Mouse (Mus musculus) cerebellum, postnatal 36 days (tissue): ENCODE measurements around the gene Col1a2.

Experiments used
- DNase-seq, 2 experiments: peaks; one replicate each; pipeline ENCODE4 v3.0.0; 2021 to 2022; ENCODE audit warnings: mixed read lengths in 2 of 2

The Col1a2 gene

DNA sequence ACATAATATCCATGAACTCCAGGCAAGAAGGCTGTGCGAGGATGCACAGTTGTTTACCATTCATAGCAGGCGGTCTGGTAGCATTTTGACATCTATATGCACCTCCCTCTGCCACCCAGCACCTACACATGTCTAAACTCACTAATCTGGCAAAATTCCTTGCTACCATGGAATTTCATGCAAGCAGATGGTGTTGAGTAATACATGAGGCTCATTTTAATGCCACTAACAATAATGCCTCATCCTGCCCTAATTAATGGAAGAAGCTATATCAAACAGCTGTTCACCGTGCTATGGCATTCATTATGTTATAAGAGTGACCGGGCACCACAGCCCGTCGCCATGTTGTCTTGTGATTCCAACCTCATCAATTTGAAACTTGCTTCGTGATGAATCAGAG, 23.8 kb downstream of the Col1a2 start:
- no peak for DNase-seq

DNA sequence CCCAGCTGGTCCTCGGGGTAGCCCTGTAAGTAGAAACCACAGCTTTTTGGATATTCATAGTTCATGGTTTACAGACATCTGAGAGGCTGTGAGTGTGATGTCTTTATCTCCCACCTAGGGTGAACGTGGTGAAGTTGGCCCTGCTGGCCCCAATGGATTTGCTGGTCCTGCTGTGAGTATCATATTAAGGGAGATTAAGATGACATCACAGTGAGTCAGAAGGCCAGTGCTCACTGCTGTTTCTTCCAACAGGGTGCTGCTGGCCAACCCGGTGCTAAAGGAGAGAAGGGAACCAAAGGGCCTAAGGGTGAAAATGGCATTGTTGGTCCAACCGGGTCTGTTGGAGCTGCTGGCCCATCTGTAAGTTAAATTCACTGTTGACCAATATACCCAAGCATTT, 26.4 kb downstream of the Col1a2 start:
- DNase-seq: no peak

DNA sequence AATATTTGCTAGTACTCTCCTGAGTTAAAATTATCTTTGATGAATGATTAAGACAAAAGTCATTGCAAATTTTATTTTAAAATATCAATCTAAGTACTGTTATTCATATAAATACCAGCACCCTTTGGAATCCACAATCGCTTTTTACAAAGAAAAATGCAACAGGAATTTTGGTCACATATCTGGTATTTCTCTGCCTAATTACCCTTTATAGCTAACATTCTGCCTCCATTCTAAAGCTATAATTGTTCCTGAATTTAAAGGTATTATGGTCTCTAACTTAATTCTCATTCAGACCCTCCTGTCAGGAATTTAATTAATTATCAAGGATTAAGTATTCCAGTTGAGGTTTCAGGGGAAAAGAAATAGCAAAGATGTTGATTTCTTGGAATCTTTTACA, 28.3 kb downstream of the Col1a2 start:
- no peak for DNase-seq

DNA sequence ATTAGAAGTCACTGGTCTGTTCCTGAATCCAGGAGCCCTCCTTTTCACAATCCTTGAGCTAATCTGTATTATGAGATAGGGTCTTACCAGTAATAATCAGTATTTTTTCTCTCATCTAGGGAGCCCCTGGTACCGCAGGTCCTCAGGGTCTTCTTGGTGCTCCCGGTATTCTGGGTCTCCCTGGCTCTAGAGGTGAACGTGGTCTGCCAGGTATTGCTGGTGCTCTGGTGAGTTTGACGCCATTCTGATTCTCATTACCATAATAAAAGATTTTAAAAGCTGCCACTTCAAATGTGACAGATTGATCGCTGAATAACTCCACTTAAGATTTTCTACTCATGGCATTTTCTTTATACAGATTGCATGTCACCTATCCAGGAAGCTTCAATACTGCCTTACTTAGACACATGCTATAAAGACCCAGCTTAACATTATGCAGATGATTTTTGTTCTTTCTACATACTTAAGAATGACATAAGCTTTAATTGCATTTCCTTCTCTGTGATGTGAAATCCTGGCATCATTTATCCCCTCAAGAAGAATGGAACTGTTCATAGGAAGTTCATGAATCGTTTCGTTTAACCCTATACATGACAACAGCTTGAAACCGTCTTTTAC, 30.0 kb downstream of the Col1a2 start:
- DNase-seq: no peak

DNA sequence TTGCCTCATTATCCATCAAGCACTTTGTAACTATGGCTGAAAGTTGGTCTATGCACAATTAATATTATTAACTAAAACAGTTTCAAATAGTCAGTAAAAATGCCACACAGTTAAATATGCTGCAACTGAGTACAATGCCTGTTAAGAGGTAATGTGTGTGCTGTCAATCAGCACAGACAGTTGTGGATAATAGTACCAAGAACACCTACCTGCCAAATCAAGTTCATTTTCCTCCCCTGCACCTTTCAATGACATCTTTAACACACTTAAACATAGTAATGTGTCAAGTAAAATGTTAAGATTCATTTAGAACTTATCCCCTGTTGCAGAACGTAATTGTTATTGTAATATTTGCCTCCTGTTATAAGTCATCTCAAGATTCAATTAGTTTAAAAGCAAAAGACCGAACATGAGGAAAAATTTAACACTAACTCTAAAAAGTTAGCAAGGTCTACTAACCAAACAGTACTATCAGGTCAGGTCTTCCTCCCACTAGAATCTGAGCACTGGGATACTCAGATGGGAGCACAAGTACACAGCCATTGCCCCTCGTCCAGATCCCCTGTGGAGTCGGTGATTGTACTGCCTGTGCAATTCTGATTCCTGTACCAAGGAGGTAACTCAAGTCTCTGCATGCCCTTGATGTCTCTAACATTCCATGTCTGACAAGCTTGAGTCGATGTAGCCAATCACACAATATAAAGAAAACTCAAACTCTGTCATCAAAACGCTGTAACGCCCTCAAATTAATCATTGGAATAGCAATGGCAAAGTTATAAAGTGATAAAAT, 37.5 kb downstream of the Col1a2 start:
- DNase-seq: no peak

DNA sequence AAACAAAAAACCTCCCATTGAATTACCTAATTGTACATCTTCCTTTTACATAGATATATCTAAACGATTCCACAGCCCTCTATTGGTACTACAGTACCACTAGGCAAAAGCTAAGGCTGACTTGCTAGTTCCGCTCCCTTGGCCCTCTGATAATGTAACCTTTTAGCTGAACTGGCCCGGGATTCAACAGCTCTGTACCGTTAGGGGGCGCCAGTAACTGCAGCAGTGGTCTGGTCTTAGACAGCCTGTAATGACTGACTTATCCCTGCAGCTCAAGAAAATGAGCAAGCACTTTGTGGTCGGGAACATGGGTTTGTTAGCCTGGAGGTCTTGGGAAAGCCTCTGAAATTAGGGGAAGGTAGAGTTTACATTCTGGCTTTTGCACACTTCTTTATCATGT, 39.9 kb downstream of the Col1a2 start:
- DNase-seq: peak; percentile 12 to 20

DNA sequence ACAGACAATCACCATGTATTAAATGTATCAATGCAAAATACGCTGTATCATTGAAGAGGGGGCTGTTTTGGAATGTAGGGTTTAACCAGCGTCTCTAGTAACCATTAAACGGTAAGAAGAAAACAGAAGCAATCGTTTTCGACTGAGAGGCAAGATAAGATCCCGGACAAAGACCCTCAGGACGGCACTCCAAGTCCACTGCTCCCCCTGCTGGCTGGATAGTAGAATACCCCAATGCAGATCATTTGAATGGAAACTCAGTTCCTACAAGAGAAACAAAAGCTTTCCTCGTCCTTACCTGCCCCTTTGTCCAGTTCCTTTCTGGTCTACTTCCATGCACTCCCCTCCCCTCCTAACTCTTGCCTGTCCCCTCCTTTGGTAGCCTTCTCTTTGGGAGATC, 41.1 kb downstream of the Col1a2 start:
- DNase-seq: peak; percentile 28 to 38

DNA sequence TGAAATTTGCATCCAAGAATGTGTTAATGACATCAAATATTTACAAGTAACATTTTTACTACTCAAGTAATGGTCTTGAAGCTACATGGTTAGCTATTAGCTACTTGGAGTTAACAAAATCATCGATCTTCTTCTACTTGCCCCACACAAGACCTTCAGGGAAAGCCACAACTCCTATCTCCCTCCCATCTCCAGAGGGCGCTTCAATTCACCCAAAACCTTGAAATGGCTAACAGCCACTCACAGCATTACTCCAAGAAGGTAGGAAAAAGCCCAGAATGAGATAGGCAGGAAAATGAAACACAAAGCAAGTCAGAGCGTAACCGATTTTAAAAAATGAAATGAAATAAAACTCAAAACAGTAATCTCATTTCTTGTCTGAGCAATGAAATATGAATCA, 44.3 kb downstream of the Col1a2 start:
- DNase-seq: peak; percentile 9 to 10

DNA sequence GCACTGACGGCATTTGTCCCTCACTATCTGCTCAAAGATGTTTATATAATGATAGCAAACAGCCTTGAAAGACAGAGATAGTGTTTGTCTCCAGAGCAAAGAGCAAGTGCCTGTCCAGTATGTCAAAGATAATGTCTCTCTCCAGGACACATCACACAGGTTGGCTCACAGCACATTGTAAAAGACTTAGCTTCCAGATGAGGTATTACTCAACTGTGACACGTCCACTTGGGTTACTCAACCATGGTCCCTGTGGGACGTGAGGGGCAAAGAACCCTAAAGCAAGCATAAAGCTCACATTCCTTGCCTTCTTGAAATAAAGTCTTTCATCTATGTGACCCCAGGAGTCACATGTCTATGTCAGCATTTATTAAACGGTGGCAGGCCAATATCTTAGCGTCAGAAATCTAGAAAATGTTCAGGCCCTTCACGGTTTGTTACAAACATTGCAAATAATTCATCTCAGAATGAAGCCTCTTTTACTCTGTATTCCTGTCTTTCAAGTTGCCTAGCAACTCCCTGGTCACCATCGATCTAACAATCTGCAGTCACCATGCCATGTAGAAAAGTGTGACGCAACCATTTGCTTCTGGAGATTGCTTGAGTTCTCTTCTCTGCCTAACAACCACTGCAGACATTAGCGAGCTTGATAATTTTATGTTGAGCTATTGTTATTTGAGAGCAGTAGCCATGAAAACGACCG, 45.4 kb downstream of the Col1a2 start:
- no peak for DNase-seq

DNA sequence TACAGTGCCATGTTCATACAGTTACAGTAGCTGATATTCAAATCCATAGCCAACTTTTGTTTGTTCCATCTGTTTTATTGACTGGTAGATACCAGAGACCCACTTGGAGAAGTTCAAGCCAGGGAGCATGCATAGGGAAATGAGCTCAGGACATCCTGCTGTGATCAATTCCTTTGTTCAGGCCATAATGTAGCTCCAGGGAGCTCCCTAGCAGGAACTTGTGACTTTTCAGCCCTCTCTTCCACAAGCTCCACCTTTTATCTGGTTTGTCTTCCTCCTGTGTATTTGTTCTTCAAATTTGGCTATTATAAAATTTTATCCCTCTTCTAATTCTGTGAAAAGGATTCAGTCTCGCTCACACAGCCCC, 45.9 kb downstream of the Col1a2 start:
- no peak for DNase-seq

DNA sequence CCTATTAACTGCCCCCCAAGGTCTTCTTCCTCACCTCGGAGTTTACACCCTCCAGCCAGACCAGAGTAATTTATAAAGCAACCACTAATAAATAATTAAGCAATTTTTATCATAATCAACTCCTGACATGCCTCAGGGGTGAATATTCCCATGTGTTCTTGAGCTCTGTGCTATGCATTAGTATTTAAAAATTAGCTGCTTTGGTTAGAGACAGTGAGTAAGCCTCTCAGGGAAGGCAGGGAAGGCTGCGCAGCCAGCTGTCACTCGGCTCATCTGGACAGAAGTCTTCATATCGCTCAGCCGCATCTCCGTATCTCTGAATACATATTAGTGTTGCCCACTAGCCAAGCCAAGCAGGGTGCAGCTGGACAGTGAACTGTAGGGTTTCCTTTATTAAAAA, 50.8 kb downstream of the Col1a2 start:
- DNase-seq: no peak

DNA sequence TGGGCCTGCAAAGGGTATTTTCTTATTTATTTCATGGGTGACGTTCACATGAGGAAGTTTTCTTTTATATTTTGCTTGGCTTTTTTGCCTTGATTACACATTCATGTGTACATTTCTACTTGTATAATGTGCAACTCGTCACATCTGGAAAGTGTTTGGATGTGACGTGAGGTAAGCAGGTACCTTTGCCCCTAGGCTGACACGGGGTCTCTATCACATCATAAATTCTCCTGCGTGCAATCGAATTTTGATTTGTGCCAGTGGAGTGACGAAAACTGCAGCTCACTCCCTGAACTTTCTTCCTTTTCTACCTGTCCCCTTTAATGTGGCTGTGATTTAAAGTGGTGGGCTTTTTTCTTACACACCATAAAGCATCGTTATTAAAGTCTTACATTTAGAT, 52.5 kb downstream of the Col1a2 start:
- DNase-seq: no peak

DNA sequence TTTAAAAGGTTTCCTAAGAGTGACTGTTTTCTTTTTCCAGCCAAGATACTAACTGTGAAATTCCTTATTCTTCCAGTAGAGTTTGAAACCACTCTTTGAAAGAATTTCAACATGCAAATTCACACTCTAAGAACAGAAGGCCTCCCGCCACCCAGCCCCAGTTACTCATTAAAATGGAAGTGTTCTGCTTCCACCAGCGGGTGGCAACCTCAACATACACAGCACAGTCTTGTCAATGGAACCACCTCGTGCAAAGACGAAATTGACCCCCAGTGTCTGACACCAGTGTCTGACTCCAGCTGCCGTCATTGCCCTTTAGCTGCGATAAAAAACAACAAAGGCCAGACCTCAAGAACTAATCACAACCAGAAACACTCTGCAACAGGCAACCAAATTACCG, 53.1 kb downstream of the Col1a2 start:
- no peak for DNase-seq

DNA sequence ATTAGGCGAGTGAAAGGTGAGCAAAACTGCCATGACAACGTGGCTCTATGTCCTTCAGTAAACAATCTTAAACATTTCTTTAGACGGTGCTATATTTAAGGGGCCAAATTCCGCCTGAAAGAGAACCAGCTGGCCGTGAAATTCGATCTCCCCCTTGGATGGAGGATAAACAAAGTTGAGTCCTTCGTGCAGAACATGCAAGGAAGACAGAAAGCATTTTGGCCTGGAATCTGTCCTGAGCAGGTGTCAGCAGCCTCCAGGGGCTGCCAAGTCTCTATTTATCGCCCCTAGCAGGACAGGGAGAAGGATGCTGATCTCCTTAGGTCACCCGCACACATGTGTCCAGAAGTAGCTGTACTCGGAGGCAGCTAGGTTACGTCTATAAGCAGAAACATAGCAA, 56.5 kb downstream of the Col1a2 start:
- DNase-seq: no peak

DNA sequence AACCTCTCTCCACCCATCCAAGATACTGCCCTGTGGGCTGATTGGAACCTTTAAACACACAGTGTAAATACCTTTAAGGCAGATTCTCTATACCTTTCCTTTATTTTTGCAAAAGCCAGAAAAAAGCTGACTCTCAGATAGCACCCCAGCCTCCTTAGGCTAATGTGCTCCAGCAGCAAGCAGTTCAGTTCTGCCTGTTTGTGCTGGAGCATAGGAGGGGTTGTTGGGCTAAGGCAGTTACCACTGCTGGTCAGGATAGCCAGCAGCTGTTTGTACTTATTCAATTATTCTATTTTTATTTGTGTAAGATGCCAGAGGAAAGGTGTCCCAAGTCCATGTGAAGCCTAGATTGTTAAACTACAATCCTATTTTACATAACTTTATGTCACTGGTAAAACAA, 57.0 kb downstream of the Col1a2 start:
- no peak for DNase-seq

DNA sequence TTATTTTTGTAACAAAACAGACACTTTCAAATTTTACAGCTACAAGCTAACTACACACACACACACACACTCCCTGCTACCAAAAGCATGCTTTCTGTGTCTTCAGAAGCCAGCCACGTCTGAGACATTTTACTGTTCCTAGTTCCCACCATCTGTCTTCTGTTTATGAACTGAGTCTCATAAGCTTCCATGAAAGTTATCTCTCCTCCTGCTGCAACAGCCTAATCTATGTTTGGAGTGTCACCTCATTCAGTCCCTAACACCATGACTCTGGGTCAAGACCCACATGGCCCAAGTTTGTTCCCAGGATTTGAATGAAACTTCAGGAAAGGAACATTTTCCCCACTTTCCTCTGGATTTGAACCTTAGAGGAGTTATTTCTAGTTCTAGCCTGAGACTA, 57.8 kb downstream of the Col1a2 start:
- DNase-seq: no peak

DNA sequence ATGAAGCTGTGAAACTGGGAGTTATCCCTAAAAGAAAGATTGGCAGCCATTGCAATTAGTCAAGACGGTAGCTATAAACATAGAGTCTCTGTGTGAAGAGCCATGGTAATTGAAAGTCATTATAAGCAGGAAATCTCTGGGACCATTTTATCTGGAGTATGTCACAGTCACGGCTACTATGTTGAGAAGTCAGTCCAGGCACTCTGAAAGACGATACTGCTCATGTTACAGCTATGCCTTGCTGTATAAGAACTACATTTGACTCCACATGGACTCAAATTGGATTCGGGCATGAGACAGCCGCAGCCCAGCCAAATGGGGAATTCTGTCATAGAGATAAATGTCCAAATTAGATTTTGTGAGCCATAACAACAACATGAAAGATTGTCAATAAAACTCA, 58.9 kb downstream of the Col1a2 start:
- no peak for DNase-seq

DNA sequence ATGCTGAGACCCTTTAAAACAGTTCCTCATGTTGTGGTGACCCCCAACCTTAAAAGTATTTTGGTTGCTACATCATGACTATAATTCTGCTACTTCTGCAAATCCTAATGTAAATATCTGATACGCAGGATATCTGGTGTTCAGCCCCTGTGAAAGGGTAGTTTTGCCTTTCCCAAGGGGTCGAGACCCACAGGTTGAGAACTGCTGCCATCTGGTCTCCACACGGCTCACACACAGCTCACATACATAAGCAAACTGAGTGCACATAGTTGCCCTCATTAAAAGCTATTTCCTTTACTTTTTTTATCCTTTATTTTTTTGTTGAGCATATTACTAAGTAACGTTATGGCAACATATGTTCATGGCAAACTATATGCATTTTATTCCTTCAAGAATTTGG, 65.8 kb downstream of the Col1a2 start:
- DNase-seq: no peak

DNA sequence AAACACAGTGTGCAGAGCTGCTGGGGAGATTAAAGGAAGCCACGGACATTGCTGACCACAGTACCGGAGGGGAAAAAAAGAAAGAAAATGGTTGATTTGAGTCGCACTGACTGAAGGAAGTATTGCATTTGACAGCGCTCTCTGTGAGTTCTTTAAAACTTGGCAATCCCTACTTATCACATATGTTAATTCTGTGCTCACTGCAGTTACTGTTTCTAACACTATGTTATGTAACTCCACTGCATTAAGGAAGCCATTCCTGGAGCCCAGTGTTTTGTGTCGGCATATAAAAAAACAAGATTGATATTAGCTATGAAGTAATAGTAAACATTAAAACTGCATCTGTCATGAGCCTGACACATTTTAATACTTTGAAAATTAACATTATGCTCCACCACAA, 73.1 kb downstream of the Col1a2 start:
- DNase-seq: no peak

DNA sequence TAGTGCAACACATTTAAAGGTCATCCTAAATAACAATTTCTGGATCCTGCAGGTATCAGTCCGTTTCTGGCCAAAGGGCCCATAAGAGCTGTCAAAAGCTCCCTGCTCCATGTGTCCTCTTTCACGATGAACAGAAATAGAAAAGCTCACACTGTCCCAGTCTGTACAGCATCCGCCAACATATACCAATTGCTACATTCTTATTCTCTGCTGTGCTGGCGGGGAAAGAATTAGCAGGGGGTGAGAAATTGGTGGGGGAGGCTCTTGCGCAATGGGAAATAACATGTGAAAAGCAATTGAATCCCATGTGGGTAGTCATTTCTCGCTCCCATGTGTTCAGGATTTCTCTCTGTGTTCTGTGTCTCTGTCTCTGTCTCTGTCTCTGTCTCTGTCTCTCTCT, 73.7 kb downstream of the Col1a2 start:
- no peak for DNase-seq

DNA sequence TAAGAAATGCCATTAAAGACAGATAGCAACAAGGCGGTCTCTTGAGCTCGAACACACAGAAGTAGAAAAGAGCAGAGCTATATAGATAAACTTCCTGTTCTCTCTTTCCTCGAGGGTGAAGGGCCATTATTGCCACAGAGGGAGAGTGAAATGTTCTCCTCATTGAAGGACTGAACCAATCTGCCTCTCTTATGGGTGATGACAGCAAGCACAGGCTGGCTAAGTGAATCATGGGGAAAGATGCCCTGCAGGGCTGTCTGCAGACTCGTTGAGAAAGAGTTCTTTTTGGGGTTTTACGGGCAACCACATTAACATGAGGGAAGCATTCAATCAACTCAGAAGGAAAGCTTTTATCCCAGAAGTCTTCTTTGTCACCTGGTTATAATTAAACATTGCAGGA, 75.0 kb downstream of the Col1a2 start:
- DNase-seq: no peak

DNA sequence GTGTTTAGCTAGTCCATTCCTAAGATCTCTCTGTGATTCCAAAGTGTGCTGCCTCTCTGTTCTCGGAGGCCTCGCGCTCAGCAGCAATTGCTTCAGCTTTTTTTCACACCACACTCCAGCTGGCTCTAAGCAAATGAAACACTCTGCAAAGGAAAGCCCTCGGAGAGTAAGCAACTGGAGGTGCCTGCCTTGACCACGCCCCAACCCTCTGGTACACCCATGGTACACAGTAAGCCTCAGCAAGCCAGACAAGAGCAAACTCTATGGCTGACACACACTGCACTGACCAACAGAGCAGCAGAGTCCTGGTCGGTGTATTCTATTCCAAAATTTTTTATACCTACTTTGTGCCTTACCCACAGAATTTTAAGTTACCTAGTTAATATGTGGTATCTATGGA, 78.9 kb downstream of the Col1a2 start:
- no peak for DNase-seq

DNA sequence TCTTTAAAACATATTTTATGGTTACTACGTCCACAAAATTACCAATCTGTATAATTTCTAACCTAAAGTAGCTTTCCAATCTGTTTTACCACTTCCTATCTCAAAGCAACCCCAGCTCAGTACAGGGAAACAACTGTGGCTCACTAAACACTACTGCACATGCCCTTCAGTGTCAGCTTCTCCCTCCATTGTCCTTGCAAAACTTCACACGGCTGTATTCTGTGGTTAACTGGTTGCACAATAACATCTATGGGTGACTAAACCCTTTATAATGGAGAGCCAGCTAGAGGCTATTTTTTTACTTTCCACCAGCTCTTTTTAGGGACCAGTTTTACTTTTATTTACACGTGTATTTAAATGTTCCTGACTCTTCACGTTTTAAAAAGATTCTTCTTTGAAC, 83.3 kb downstream of the Col1a2 start:
- DNase-seq: no peak

DNA sequence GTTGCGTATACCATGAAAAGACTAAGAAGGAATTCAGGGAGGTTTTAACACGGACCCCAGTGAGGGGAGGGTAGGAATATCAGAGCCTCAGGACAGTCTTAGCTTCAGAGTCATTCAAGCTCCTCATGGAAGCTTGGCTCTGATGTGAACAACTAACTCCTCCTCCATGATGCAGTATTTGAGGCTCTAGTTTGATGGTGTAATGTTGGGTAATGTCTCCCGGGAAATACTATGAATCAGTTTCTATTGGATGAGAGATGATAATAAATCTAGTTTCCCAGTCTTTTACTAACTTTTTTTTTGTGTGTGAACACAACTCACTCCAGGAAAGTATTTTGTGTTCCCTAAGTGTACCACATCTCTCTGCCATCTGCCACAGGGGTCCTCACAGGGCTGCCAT, 84.1 kb downstream of the Col1a2 start:
- no peak for DNase-seq
